Mouse (Mus musculus) thymus, adult 2 months (tissue): ENCODE results near the gene Atl1.

Source experiments
- CTCF ChIP-seq: fragments of 200-500 bp; IDR thresholded peaks from 2 replicates; pipeline ENCODE4 v1.5.1; 2012; ENCODE audit warnings: mild to moderate bottlenecking, control low read depth, low read length, moderate library complexity, borderline replicate concordance; ENCODE audit not compliant: control insufficient read depth, poor library complexity, insufficient read depth; ENCODE audit errors: extremely low read depth
- POLR2A ChIP-seq: fragments of 200-500 bp; IDR thresholded peaks from 2 replicates; pipeline ENCODE4 v1.6.1; 2012; ENCODE audit warnings: mild to moderate bottlenecking, low read length, control low read depth, moderate library complexity; ENCODE audit not compliant: control insufficient read depth, poor library complexity, insufficient read depth; ENCODE audit errors: extremely low read depth

DNA sequence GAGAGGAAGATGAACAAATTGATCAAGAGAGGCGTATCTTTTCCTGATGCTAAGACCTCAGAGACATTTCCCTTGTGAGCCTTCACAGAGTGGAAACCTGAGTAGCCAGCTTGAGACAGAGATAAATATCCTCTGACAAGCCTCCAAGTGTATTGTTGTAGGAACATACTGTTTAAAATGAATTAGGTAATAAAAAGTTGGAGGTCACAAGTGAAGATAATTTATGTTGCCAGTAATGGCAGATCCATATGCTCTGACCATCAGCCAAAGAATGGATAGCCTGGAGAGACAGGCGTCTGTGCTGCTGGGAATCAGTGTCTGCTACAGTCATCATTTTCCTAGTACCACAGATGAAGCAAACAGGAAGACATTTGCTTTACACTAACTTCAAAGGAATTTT, 2.6 kb downstream of the Atl1 start:
- no peak for TF ChIP-seq CTCF
- no peak for TF ChIP-seq POLR2A
